Mouse (Mus musculus) lung, embryonic 16.5 days (tissue): Measurements from ENCODE around the gene Hist1h2ab. TPM values are rescaled to one million over a fixed set of nuclear protein-coding genes. Genes with fewer than 3 reads are reported as not detected.
A peak's percentile ranks its signal among the peaks of the same experiment; 100 is the strongest.
"Not testable (repeated sequence)": the region's sequence is repeated elsewhere in the genome, so short reads cannot be mapped to it uniquely, and the experiment has no call there.

Source experiments
- ATAC-seq: fragments of 200-750 bp; cut with Nextera tagmentation; 2 replicates; pipeline ENCODE4 v1.8.0; 2017; ENCODE audit warnings: low read depth, mild to moderate bottlenecking, moderate library complexity
- H3K27ac ChIP-seq: fragments of 300-500 bp; sonication (generic); 2 replicates; pipeline ENCODE4 v1.5.1; 2014; ENCODE audit warnings: mild to moderate bottlenecking, control low read depth, low read length
- H3K27me3 ChIP-seq: fragments of 300-500 bp; sonication (generic); 2 replicates; pipeline ENCODE4 v1.6.1; 2014; ENCODE audit warnings: low read depth, low read length, mixed read lengths; ENCODE audit not compliant: control insufficient read depth, insufficient read depth
- H3K36me3 ChIP-seq: fragments of 300-500 bp; sonication (generic); 2 replicates; pipeline ENCODE4 v1.6.1; 2014; ENCODE audit warnings: low read length; ENCODE audit not compliant: control insufficient read depth, insufficient read depth
- H3K4me1 ChIP-seq: fragments of 300-500 bp; sonication (generic); replicated peaks from 2 replicates; pipeline ENCODE4 v1.6.1; 2014; ENCODE audit warnings: low read length, mixed read lengths; ENCODE audit not compliant: control insufficient read depth, insufficient read depth
- H3K4me2 ChIP-seq: fragments of 300-500 bp; sonication (generic); 2 replicates; pipeline ENCODE4 v1.6.1; 2014; ENCODE audit warnings: low read depth, low read length, control low read depth
- H3K4me3 ChIP-seq: fragments of 300-500 bp; sonication (generic); 2 replicates; pipeline ENCODE4 v1.5.1; 2014; ENCODE audit warnings: mild to moderate bottlenecking, low read length, control low read depth
- H3K9ac ChIP-seq: fragments of 300-500 bp; sonication (generic); 2 replicates; pipeline ENCODE4 v1.6.1; 2014; ENCODE audit warnings: low read length, control low read depth
- H3K9me3 ChIP-seq: fragments of 300-500 bp; sonication (generic); 2 replicates; pipeline ENCODE4 v1.6.1; 2016; ENCODE audit warnings: low read length; ENCODE audit not compliant: control insufficient read depth
- WGBS: fragments of 180-500 bp; shearing (Covaris S2); extraction: QIAGEN DNeasy Blood & Tissue Kit; methylation state at CpG from one replicate; pipeline ENCODE4 v1.1.7; 2014; 5-methylcytosine and 5-hydroxymethylcytosine counted together
- polyA plus RNA-seq: library from polyadenylated mRNA; unstranded; fragments of >200 nt; fragmentation: Nextera tagmentation; extraction: Ambion mirVana; gene quantifications from 2 replicates; pipeline ENCODE4 v1.2.1, GENCODE M21; 2015

Gene Hist1h2ab
- polyA plus RNA-seq, 1 experiment from 2014 or later = 44.6 TPM

DNA sequence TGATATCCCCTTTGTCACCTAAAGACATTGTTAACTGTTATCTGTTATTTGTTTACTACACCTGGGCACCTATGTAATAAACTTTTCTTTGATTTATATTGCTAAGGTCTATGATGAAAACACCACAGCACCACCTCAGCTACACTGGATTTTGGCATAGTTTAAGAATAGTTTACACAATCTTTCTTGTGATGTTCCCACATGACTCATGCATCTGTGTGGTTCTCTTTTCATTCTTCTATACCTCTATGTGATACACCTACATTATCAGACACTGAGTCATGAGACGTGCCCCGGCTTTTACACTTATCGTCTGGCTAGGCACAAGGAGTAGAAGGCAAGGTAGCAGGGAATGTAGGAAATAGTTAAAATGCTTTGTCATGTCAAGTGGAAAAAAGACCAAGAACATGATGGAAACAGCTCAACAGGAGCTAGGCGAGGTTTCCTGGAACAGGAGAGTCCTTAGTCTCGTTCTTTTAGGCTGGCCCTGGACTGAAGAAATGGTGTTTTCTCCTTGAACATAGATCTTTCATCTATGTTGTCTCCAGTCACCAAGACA is 1.3 kb upstream of the Hist1h2ab start:
- Histone ChIP-seq H3K36me3 (no peaks in the 10 kb centered on the region), H3K4me2 (no peak overlapping the region), H3K27ac (0 out of 2 replicates have a peak overlapping the region, but pooled peaks have one; percentile 1), H3K4me3 (no peak overlapping the region), H3K9ac (no peak overlapping the region), H3K4me1 (peaks cover 14% of the 10 kb centered on the region), H3K9me3 (no peaks in the 10 kb centered on the region), H3K27me3 (no peaks in the 10 kb centered on the region)
- 86% methylated on average over 5 of the region's 5 CpGs for WGBS
- no peak for ATAC-seq

- H3K4me2 ChIP-seq = peak overlapping the region; percentile 65
- under 1% methylated on average over 11 of the region's 11 CpGs for WGBS
- H3K9ac ChIP-seq = peak overlapping the region; percentile 67
- H3K36me3 ChIP-seq = no peaks in the 10 kb centered on the region
- ATAC-seq = peak; percentile 11; the same call in 1 of the 2 replicates
- H3K27me3 ChIP-seq = no peaks in the 10 kb centered on the region
- no peaks in the 10 kb centered on the region for H3K9me3 ChIP-seq
- H3K4me3 ChIP-seq = peak overlapping the region; percentile 49
- peaks cover 14% of the 10 kb centered on the region for H3K4me1 ChIP-seq
- H3K27ac ChIP-seq = peak overlapping the region; percentile 98
Measured at GRCm38 (mm10) chr13:23751478-23751956, 591 bp downstream of the Hist1h2ab start.

GRCm38 (mm10) chr13:23752067-23752741 is 1.3 kb downstream of the Hist1h2ab start, which contains the start of gene Hist1h3b:
Hist1h3b (plus strand) TSS chr13:23752267.
- Histone ChIP-seq H3K9ac (peak within 1 kb of the TSS; percentile 67), H3K4me1 (peaks cover 14% of the 10 kb centered on the region), H3K4me3 (peak within 1 kb of the TSS; percentile 49), H3K27ac (peak within 1 kb of the TSS; percentile 98), H3K4me2 (peak within 1 kb of the TSS; percentile 65)
- H3K9me3 ChIP-seq, H3K36me3 ChIP-seq, H3K27me3 ChIP-seq: not testable (repeated sequence)
- WGBS = under 1% methylated on average over 16 of the region's 47 CpGs
- peak; percentile 86 for ATAC-seq

- Histone ChIP-seq H3K27ac (peak overlapping the region; percentile 79), H3K4me3 (peak overlapping the region; percentile 48), H3K9ac (peak overlapping the region; percentile 64), H3K36me3 (no peaks in the 10 kb centered on the region), H3K27me3 (no peaks in the 10 kb centered on the region), H3K9me3 (no peaks in the 10 kb centered on the region), H3K4me2 (peak overlapping the region; percentile 57), H3K4me1 (peaks cover 14% of the 10 kb centered on the region)
- no peak for ATAC-seq
- WGBS = 2% methylated on average over 6 of the region's 6 CpGs
Measured at GRCm38 (mm10) chr13:23752742-23753172, 1.8 kb downstream of the Hist1h2ab start.

DNA sequence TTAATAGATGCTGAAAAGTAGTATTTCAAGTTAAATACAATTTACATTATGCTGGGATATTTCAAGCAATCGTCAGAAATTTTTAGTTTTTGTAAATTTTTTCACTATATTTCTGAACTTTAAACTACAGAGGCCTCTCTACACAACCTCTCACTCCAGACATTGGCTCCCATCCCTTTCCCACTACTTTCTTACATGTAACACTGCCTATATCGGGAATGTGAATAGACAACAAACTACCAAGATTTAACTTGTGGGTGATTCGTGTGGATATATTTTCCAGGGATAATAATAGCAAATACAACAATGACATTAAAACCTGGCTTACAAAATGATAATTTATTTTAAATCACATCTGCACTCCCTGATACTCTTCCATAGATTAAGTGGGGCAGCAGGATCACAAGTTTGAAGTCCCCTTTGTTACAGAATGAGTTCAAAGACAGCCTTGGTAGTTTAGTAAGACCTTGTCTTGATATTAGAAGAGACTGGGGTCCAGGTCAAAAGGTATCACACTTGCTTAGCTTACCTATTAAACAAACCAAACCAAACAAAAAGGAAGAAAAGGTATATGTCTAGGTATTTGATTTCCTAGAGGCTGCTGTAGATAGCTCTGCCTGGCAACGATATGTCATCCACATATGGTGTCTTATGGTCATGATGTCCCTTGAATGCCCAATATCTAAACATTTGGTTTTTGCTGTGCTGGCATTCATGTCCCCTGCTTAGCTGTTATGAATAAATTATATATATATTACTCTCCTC is 2.6 kb downstream of the Hist1h2ab start:
- no peaks in the 10 kb centered on the region for H3K9me3 ChIP-seq
- no peaks in the 10 kb centered on the region for H3K36me3 ChIP-seq
- no peak overlapping the region for H3K4me3 ChIP-seq
- H3K27ac ChIP-seq = peak overlapping the region; percentile 70
- H3K9ac ChIP-seq = peak overlapping the region; percentile 20; the same call in 1 of the 2 replicates
- WGBS = 37% methylated on average over 4 of the region's 4 CpGs
- peaks cover 7% of the 10 kb centered on the region for H3K4me1 ChIP-seq
- no peak for ATAC-seq
- H3K4me2 ChIP-seq = peak overlapping the region; percentile 42
- H3K27me3 ChIP-seq = no peaks in the 10 kb centered on the region

- Histone ChIP-seq H3K4me3 (no peak overlapping the region), H3K4me2 (no peak overlapping the region), H3K36me3 (no peaks in the 10 kb centered on the region), H3K9ac (no peak overlapping the region), H3K27ac (no peak overlapping the region), H3K27me3 (no peaks in the 10 kb centered on the region), H3K4me1 (peaks cover 9% of the 10 kb centered on the region), H3K9me3 (no peaks in the 10 kb centered on the region)
- ATAC-seq = no peak
Measured at GRCm38 (mm10) chr13:23755000-23755399, 4.1 kb downstream of the Hist1h2ab start.

DNA sequence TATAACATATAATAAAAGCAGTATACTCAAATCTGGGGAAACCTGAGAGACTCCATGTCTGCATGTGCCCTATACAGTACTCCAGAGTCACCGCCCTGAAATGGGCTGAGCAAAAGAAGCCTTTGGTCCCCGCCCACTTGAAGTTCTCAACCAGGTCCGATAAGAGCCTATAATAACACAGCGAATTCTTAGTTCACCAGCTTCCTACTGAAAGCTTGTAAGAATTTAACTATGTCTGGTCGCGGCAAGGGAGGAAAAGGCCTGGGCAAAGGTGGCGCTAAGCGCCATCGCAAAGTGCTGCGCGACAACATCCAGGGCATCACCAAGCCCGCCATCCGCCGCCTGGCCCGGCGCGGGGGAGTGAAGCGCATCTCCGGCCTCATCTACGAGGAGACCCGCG is 5.9 kb downstream of the Hist1h2ab start, which contains the start of gene Hist1h4b:
Hist1h4b (plus strand) TSS at position 224 of the 400 bp plus-strand sequence.
- Histone ChIP-seq H3K4me2 (peak within 1 kb of the TSS; percentile 64), H3K36me3 (no peaks in the 10 kb centered on the region), H3K27ac (peak within 1 kb of the TSS; percentile 91), H3K9me3 (no peaks in the 10 kb centered on the region), H3K27me3 (no peaks in the 10 kb centered on the region), H3K4me3 (peak within 1 kb of the TSS; percentile 42), H3K9ac (peak within 1 kb of the TSS; percentile 66), H3K4me1 (peaks cover 15% of the 10 kb centered on the region)
- WGBS = 1% methylated on average over 15 of the region's 22 CpGs
- ATAC-seq = peak; percentile 75

GRCm38 (mm10) chr13:23757211-23757773 is 6.4 kb downstream of the Hist1h2ab start:
- H3K4me3 ChIP-seq = peak overlapping the region; percentile 42
- WGBS = under 1% methylated on average over 14 of the region's 23 CpGs
- H3K27ac ChIP-seq = peak overlapping the region; percentile 91
- H3K9ac ChIP-seq = peak overlapping the region; percentile 66
- H3K9me3 ChIP-seq = no peaks in the 10 kb centered on the region
- no peaks in the 10 kb centered on the region for H3K36me3 ChIP-seq
- H3K4me2 ChIP-seq = peak overlapping the region; percentile 64
- ATAC-seq = peak; percentile 1; the same call in 1 of the 2 replicates
- H3K27me3 ChIP-seq = no peaks in the 10 kb centered on the region
- peaks cover 15% of the 10 kb centered on the region for H3K4me1 ChIP-seq
